Mouse (Mus musculus): Measurements from ENCODE around the gene Col9a3. TPM values are rescaled to one million over a fixed set of nuclear protein-coding genes. Genes with fewer than 3 reads are reported as not detected.

Gene Col9a3
- total RNA-seq, 1 experiment from 2014 or later, result 0.70 TPM

- no peak for DNase-seq
Measured at GRCm38 (mm10) chr2:180641576-180642554, 44.3 kb downstream of the Col9a3 start.

GRCm38 (mm10) chr2:180642555-180643260 lies 45.1 kb downstream of the Col9a3 start, which contains the start of gene Tcfl5:
Gene Tcfl5, minus strand, starts transcription at chr2:180642708.
- no peak for DNase-seq

- DNase-seq, result no peak
Measured at GRCm38 (mm10) chr2:180643626-180644025, 46.0 kb downstream of the Col9a3 start.

GRCm38 (mm10) chr2:180646841-180647240 lies 49.3 kb downstream of the Col9a3 start:
- no peak for DNase-seq

- no peak for DNase-seq
Measured at GRCm38 (mm10) chr2:180654666-180655065, 57.1 kb downstream of the Col9a3 start.

GRCm38 (mm10) chr2:180655150-180655549 lies 57.6 kb downstream of the Col9a3 start:
- DNase-seq, result no peak

GRCm38 (mm10) chr2:180657394-180658013 lies 59.9 kb downstream of the Col9a3 start:
- peak; percentile 65 for DNase-seq

- DNase-seq, result no peak
Measured at GRCm38 (mm10) chr2:180658381-180658780, 60.8 kb downstream of the Col9a3 start.

GRCm38 (mm10) chr2:180659353-180660150 lies 62.0 kb downstream of the Col9a3 start:
- peak; percentile 25 for DNase-seq

GRCm38 (mm10) chr2:180660521-180660920 lies 62.9 kb downstream of the Col9a3 start:
- no peak for DNase-seq

GRCm38 (mm10) chr2:180662008-180662407 lies 64.4 kb downstream of the Col9a3 start:
- DNase-seq, result no peak

Other genes with a start within 250 kb of the Col9a3 start
- gene Slco4a1, start 141.5 kb upstream of the Col9a3 start, total RNA-seq (2021), result 1.5 and 3.9 TPM in 2 replicates
- gene Ntsr1, start 97.8 kb upstream of the Col9a3 start, total RNA-seq (2021), result not detected in 2 replicates
- 17.7 and 22.3 TPM in 2 replicates for gene Mrgbp, start 16.5 kb upstream of the Col9a3 start, total RNA-seq (2021)
- gene Ogfr, start 8.5 kb upstream of the Col9a3 start, total RNA-seq (2021), result 44.2 and 53.5 TPM in 2 replicates
- gene Tcfl5, start 44.9 kb downstream of the Col9a3 start, total RNA-seq (2021), result not detected in 2 replicates
- gene Dido1, start 112.2 kb downstream of the Col9a3 start, total RNA-seq (2021), result 49.8 and 53.0 TPM in 2 replicates
- gene Gid8, start 112.3 kb downstream of the Col9a3 start, total RNA-seq (2021), result 63.0 and 72.3 TPM in 2 replicates
- 1.1 and 2.2 TPM in 2 replicates for gene Slc17a9, start 127.5 kb downstream of the Col9a3 start, total RNA-seq (2021)
- not detected in 2 replicates for gene Bhlhe23, start 179.1 kb downstream of the Col9a3 start, total RNA-seq (2021)